Mouse (Mus musculus) gastrocnemius, postnatal 25 days (tissue): ENCODE results near the gene Rpl13. TPM values are rescaled to one million over a fixed set of nuclear protein-coding genes. Genes with fewer than 3 reads are reported as not detected.

Experiments
- DNase-seq: peaks from one replicate; pipeline ENCODE4 v3.0.0; 2022
- total RNA-seq, 2 experiments: library from RNA; stranded (reverse); gene quantifications; 1 replicate in 1 of 2; 2 replicates in 1 of 2; pipeline ENCODE4 v1.2.3; 2021

The Rpl13 gene
- total RNA-seq, 2 experiments from 2014 or later = 366 to 379 TPM

- no peak for DNase-seq
Observed at GRCm38 (mm10) chr8:123108010-123108409, 5.9 kb downstream of the Rpl13 start.

- no peak for DNase-seq
Observed at GRCm38 (mm10) chr8:123108953-123109352, 6.8 kb downstream of the Rpl13 start.

GRCm38 (mm10) chr8:123110649-123111048 is 8.5 kb downstream of the Rpl13 start:
- no peak for DNase-seq

GRCm38 (mm10) chr8:123112892-123113291 is 10.7 kb downstream of the Rpl13 start:
- no peak for DNase-seq

- DNase-seq = no peak
Observed at GRCm38 (mm10) chr8:123113908-123114469, 11.8 kb downstream of the Rpl13 start.

- no peak for DNase-seq
Observed at GRCm38 (mm10) chr8:123114644-123115043, 12.5 kb downstream of the Rpl13 start.

- no peak for DNase-seq
Observed at GRCm38 (mm10) chr8:123117127-123117731, 15.1 kb downstream of the Rpl13 start, which contains the start of gene Cpne7. Gene Cpne7 (plus strand): TSS chr8:123117374.

- DNase-seq = no peak
Observed at GRCm38 (mm10) chr8:123117744-123118143, 15.6 kb downstream of the Rpl13 start.

- DNase-seq = no peak
Observed at GRCm38 (mm10) chr8:123122059-123122458, 19.9 kb downstream of the Rpl13 start.

GRCm38 (mm10) chr8:123122670-123123069 is 20.5 kb downstream of the Rpl13 start:
- no peak for DNase-seq

GRCm38 (mm10) chr8:123126193-123126816 is 24.2 kb downstream of the Rpl13 start:
- peak; percentile 50 for DNase-seq

GRCm38 (mm10) chr8:123131041-123131440 is 28.9 kb downstream of the Rpl13 start:
- no peak for DNase-seq

- no peak for DNase-seq
Observed at GRCm38 (mm10) chr8:123132953-123133352, 30.8 kb downstream of the Rpl13 start.

GRCm38 (mm10) chr8:123134149-123134713 is 32.1 kb downstream of the Rpl13 start:
- DNase-seq = no peak

- no peak for DNase-seq
Observed at GRCm38 (mm10) chr8:123135406-123135805, 33.3 kb downstream of the Rpl13 start.

GRCm38 (mm10) chr8:123135806-123136205 is 33.7 kb downstream of the Rpl13 start:
- no peak for DNase-seq

- peak; percentile 42 for DNase-seq
Observed at GRCm38 (mm10) chr8:123136287-123136686, 34.1 kb downstream of the Rpl13 start.

- DNase-seq = peak; percentile 37
Observed at GRCm38 (mm10) chr8:123137645-123138077, 35.5 kb downstream of the Rpl13 start.

GRCm38 (mm10) chr8:123138741-123139140 is 36.6 kb downstream of the Rpl13 start:
- no peak for DNase-seq

- peak; percentile 83 for DNase-seq
Observed at GRCm38 (mm10) chr8:123141741-123142462, 39.8 kb downstream of the Rpl13 start.

GRCm38 (mm10) chr8:123145279-123145678 is 43.1 kb downstream of the Rpl13 start:
- peak; percentile 67 for DNase-seq

GRCm38 (mm10) chr8:123146390-123146789 is 44.2 kb downstream of the Rpl13 start:
- peak; percentile 56 for DNase-seq
